Mouse (Mus musculus) bone marrow, adult 2 months (tissue): ENCODE results near the gene Rin1. TPM values are rescaled to one million over a fixed set of nuclear protein-coding genes. Genes with fewer than 3 reads are reported as not detected.

ENCODE experiments used
- H3K27ac ChIP-seq: fragments of 200-500 bp; 2 replicates; pipeline ENCODE4 v1.5.1; 2012; ENCODE audit warnings: low read depth, mild to moderate bottlenecking, control low read depth, inconsistent platforms, low read length; ENCODE audit not compliant: control insufficient read depth, poor library complexity, insufficient read depth
- H3K4me1 ChIP-seq: fragments of 200-500 bp; 2 replicates; pipeline ENCODE4 v1.6.1; 2011; ENCODE audit warnings: low read length; ENCODE audit not compliant: control insufficient read depth, insufficient read depth
- H3K4me3 ChIP-seq: fragments of 200-500 bp; replicated peaks from 2 replicates; pipeline ENCODE3; 2011; ENCODE audit warnings: mild to moderate bottlenecking, low read depth, low read length, control low read depth; ENCODE audit not compliant: control insufficient read depth
- CTCF ChIP-seq: fragments of 200-500 bp; IDR thresholded peaks from 2 replicates; pipeline ENCODE4 v1.5.1; 2011; ENCODE audit warnings: low read length, control low read depth; ENCODE audit not compliant: control insufficient read depth, insufficient read depth
- POLR2A ChIP-seq: fragments of 200-500 bp; IDR thresholded peaks from 2 replicates; pipeline ENCODE4 v1.6.1; 2011; ENCODE audit warnings: low read depth, mild to moderate bottlenecking, control low read depth, low read length, borderline replicate concordance; ENCODE audit not compliant: control insufficient read depth
- WGBS: fragments of 180-500 bp; shearing (Covaris S2); methylation state at CpG from one replicate; pipeline ENCODE4 v1.1.7; 2018; 5-methylcytosine and 5-hydroxymethylcytosine counted together
- polyA plus RNA-seq: library from polyadenylated mRNA; stranded (reverse); fragments of >200 nt; gene quantifications from 2 replicates; pipeline ENCODE4 v1.2.4, GENCODE M21; 2011; ENCODE audit warnings: low replicate concordance; ENCODE audit not compliant: missing spikeins, insufficient read depth, insufficient read length

Gene Rin1
- polyA plus RNA-seq, 1 experiment, result 3.6 TPM

- no peaks in the 10 kb centered on the region; the same call in 1 of the 2 replicates for H3K4me1 ChIP-seq
- H3K4me3 ChIP-seq, result peak within 1 kb of the TSS; percentile 91
- WGBS, result under 1% methylated on average over 44 of the region's 44 CpGs
- no peak within 1 kb of the TSS; the same call in 1 of the 2 replicates for H3K27ac ChIP-seq
- TF ChIP-seq CTCF (peak; percentile 34; the same call in 1 of the 2 replicates), POLR2A (peak; percentile 45; the same call in 1 of the 2 replicates)
Measured at GRCm38 (mm10) chr19:5038709-5039156, 11.5 kb upstream of the Rin1 start, which contains the start of the genes B4gat1 and AC124502.3. TSS of gene B4gat1 (plus strand) at chr19:5038826. TSS of gene AC124502.3 (plus strand) at chr19:5038891.

- TF ChIP-seq CTCF, result no peak
- no peak for TF ChIP-seq POLR2A
- Histone ChIP-seq H3K4me3 (peak overlapping the region; percentile 91), H3K27ac (no peak overlapping the region), H3K4me1 (no peaks in the 10 kb centered on the region; the same call in 1 of the 2 replicates)
- 26% methylated on average over 41 of the region's 41 CpGs for WGBS
Measured at GRCm38 (mm10) chr19:5039301-5040114, 10.8 kb upstream of the Rin1 start.

DNA sequence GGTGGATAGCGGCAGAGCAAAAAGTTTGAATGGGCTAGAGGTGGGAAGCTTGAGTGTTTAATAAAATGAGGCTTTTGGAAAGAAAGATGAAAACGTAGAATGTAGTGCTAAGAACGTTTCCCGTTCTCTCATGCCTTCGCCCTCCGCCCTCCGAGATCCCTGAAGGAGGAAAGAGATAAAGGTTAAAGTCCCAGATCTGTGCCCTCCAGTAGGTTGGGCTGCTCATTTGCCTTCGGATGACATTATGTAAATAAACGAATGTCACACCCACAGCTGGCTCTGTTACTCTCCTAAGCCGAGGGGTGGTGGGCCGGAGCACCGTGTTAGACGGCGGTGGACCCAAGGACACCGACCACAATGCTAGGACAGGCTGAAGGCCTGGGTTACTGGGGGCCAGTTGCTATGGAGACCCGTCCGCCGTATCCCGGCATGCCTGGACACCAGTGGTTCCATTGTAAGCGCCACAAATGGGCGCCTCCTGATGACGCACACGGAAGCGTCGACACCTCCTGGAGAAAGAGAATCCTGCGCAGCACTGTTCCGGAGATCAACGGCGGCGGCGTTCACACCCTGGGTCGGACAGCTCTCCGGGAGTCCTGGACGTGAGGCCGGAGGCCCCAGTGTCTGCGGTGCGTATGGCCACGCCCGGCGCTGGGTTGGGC lies 9.3 kb upstream of the Rin1 start, which contains the start of gene Brms1:
Gene Brms1, plus strand, starts transcription at position 493 of the 662 bp plus-strand sequence.
- 3% methylated on average over 40 of the region's 40 CpGs for WGBS
- TF ChIP-seq CTCF, result no peak
- TF ChIP-seq POLR2A, result peak; percentile 74; the same call in 1 of the 2 replicates
- Histone ChIP-seq H3K4me3 (peak within 1 kb of the TSS; percentile 95), H3K4me1 (no peaks in the 10 kb centered on the region; the same call in 1 of the 2 replicates), H3K27ac (peak within 1 kb of the TSS; percentile 57; the same call in 1 of the 2 replicates)

GRCm38 (mm10) chr19:5041588-5041987 lies 8.7 kb upstream of the Rin1 start:
- TF ChIP-seq POLR2A (no peak), CTCF (no peak)

GRCm38 (mm10) chr19:5045531-5045930 lies 4.8 kb upstream of the Rin1 start:
- Histone ChIP-seq H3K4me3 (no peak overlapping the region), H3K27ac (no peak overlapping the region), H3K4me1 (no peaks in the 10 kb centered on the region; the same call in 1 of the 2 replicates)
- WGBS, result 73% methylated on average over 4 of the region's 4 CpGs
- TF ChIP-seq POLR2A (no peak), CTCF (no peak)

More at GRCm38 (mm10) chr19:5041588-5041987, 8.7 kb upstream of the Rin1 start:
- WGBS, result 2% methylated on average over 16 of the region's 16 CpGs
- peak overlapping the region; percentile 57; the same call in 1 of the 2 replicates for H3K27ac ChIP-seq
- peak overlapping the region; percentile 95 for H3K4me3 ChIP-seq
- H3K4me1 ChIP-seq, result no peaks in the 10 kb centered on the region; the same call in 1 of the 2 replicates

GRCm38 (mm10) chr19:5048138-5049056 lies 1.9 kb upstream of the Rin1 start:
- H3K4me1 ChIP-seq, result no peaks in the 10 kb centered on the region
- H3K4me3 ChIP-seq, result no peak overlapping the region
- TF ChIP-seq CTCF (peak; percentile 4; the same call in 1 of the 2 replicates), POLR2A (no peak)
- WGBS, result 86% methylated on average over 14 of the region's 14 CpGs
- H3K27ac ChIP-seq, result no peak overlapping the region

GRCm38 (mm10) chr19:5049325-5049724 lies 956 bp upstream of the Rin1 start:
- 85% methylated on average over 6 of the region's 6 CpGs for WGBS

More at GRCm38 (mm10) chr19:5049325-5049724, 956 bp upstream of the Rin1 start:
- Histone ChIP-seq H3K4me3 (no peak overlapping the region), H3K4me1 (no peaks in the 10 kb centered on the region), H3K27ac (no peak overlapping the region)
- TF ChIP-seq POLR2A (no peak), CTCF (no peak)
